Mouse (Mus musculus) cerebellum, postnatal 14 days (tissue): Measurements from ENCODE around the gene Sapcd1.

Experiments
- DNase-seq, 2 experiments: peaks; one replicate each; pipeline ENCODE4 v3.0.0; 2021; ENCODE audit warnings: mixed read lengths in 2 of 2

Gene Sapcd1

DNA sequence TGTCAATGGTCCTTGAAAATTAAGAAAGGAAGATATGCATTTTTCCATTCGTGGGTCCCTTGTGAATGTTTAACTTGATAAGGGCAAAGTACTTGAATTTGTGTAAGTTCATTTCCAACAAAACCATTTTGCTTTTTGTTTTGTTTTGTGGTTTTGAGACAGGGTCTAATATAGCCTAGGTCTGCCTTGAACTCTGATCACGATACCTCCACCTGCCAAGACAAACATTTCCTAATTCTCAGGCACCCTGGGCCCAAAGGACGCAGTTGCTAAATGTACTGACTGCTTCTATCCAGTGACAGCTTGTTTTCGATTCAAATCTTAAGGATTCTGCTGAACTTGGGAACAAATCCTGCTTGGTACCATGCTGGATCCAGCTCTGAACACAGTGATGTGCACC is 48.2 kb downstream of the Sapcd1 start:
- DNase-seq: no peak

DNA sequence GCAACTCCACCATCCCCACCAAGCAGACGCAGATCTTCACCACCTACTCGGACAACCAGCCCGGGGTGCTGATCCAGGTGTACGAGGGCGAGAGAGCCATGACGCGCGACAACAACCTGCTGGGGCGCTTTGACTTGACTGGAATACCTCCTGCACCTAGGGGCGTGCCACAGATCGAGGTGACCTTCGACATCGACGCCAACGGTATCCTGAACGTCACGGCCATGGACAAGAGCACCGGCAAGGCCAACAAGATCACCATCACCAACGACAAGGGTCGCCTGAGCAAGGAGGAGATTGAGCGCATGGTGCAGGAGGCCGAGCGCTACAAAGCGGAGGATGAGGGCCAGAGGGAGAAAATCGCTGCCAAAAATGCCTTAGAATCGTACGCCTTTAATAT is 49.6 kb downstream of the Sapcd1 start:
- DNase-seq: no peak

DNA sequence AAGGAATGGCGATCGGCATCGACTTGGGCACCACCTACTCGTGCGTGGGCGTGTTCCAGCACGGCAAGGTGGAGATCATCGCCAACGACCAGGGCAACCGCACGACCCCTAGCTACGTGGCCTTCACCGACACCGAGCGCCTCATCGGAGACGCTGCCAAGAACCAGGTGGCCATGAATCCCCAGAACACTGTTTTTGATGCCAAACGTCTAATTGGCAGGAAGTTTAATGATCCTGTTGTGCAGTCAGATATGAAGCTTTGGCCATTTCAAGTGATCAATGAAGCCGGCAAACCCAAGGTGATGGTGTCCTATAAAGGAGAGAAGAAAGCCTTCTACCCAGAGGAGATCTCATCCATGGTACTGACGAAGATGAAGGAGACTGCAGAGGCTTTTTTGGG is 50.8 kb downstream of the Sapcd1 start:
- DNase-seq: no peak
